Mouse (Mus musculus) ES-E14 (cell line): ENCODE measurements around the gene Dmxl2.

ENCODE experiments used
- CHD2 ChIP-seq: IDR thresholded peaks from 2 replicates; pipeline ENCODE4 v1.6.1; 2014; ENCODE audit warnings: mild to moderate bottlenecking, low read depth, low read length, inconsistent platforms
- HCFC1 ChIP-seq: IDR thresholded peaks from 2 replicates; pipeline ENCODE4 v1.6.1; 2012; ENCODE audit warnings: low read length, inconsistent platforms, borderline replicate concordance; ENCODE audit not compliant: insufficient read depth
- MAFK ChIP-seq: IDR thresholded peaks from 2 replicates; pipeline ENCODE4 v1.6.1; 2014; ENCODE audit warnings: mild to moderate bottlenecking, low read depth, low read length, inconsistent platforms; ENCODE audit not compliant: insufficient read depth
- ZC3H11A ChIP-seq: IDR thresholded peaks from 2 replicates; pipeline ENCODE4 v1.6.1; 2012; ENCODE audit warnings: low read depth, mild to moderate bottlenecking, inconsistent platforms, low read length, borderline replicate concordance

GRCm38 (mm10) chr9:54544954-54545315 is 43.5 kb upstream of the Dmxl2 start:
- TF ChIP-seq MAFK (no peak), ZC3H11A (no peak), CHD2 (no peak), HCFC1 (no peak)
